Mouse (Mus musculus) adrenal gland, adult 10 weeks (tissue): Measurements from ENCODE around the gene Med22. TPM values are rescaled to one million over a fixed set of nuclear protein-coding genes. Genes with fewer than 3 reads are reported as not detected.

ENCODE experiments used
- polyA plus RNA-seq: library from polyadenylated mRNA; stranded (reverse); fragments of 350-450 nt; fragmentation: Illumina TruSeq; extraction: RNeasy Lipid Tissue Mini Kit (QIAGEN cat#74804); gene quantifications from one replicate; pipeline ENCODE4 v1.2.3, GENCODE M21; 2014; ENCODE audit warnings: low read depth, low replicate concordance

Gene Med22
- polyA plus RNA-seq, result 16.4 TPM

GRCm38 (mm10) chr2:26910124-26910993 lies at the start of gene Med22, which contains the start of gene Rpl7a:
Gene Med22, minus strand, starts transcription at chr2:26910677.
Gene Rpl7a, plus strand, starts transcription at chr2:26910764.

GRCm38 (mm10) chr2:26933304-26934055 lies 23.0 kb upstream of the Med22 start, which contains the start of the genes Surf4 and Stkld1:
Gene Surf4, minus strand, starts transcription at chr2:26933928.
Gene Stkld1, plus strand, starts transcription at chr2:26934047.

GRCm38 (mm10) chr2:26915927-26916728 lies 5.7 kb upstream of the Med22 start, which contains the start of the genes Surf2 and Surf1:
Gene Surf2, plus strand, starts transcription at chr2:26916367.
Gene Surf1, minus strand, starts transcription at chr2:26916530.

GRCm38 (mm10) chr2:26902467-26903220 lies 7.8 kb downstream of the Med22 start, which contains the start of gene Surf6:
Gene Surf6, minus strand, starts transcription at chr2:26902879.

GRCm38 (mm10) chr2:26864879-26865278 lies 45.6 kb downstream of the Med22 start, which contains the start of gene Abo:
Gene Abo, minus strand, starts transcription at chr2:26864979.

Other genes with a start within 250 kb of the Med22 start
- gene Lcn4, start 239.4 kb downstream of the Med22 start, polyA plus RNA-seq, result not detected
- gene Abo, start 45.7 kb downstream of the Med22 start, polyA plus RNA-seq, result not detected
- gene Surf6, start 7.8 kb downstream of the Med22 start, polyA plus RNA-seq, result 7.5 TPM
- gene Rpl7a, start 87 bp upstream of the Med22 start, polyA plus RNA-seq, result 44.3 TPM
- gene Surf2, start 5.7 kb upstream of the Med22 start, polyA plus RNA-seq, result 15.9 TPM
- 57.5 TPM for gene Surf1, start 5.9 kb upstream of the Med22 start, polyA plus RNA-seq
- gene Surf4, start 23.3 kb upstream of the Med22 start, polyA plus RNA-seq, result 114 TPM
- gene Stkld1, start 23.4 kb upstream of the Med22 start, polyA plus RNA-seq, result not detected
- 52.8 TPM for gene Rexo4, start 53.7 kb upstream of the Med22 start, polyA plus RNA-seq
- not detected for gene Adamts13, start 62.7 kb upstream of the Med22 start, polyA plus RNA-seq
- 22.2 TPM for gene Cacfd1, start 99.2 kb upstream of the Med22 start, polyA plus RNA-seq
- not detected for gene Slc2a6, start 117.3 kb upstream of the Med22 start, polyA plus RNA-seq
- not detected for gene Mymk, start 161.5 kb upstream of the Med22 start, polyA plus RNA-seq
- 0.93 TPM for gene Adamtsl2, start 168.7 kb upstream of the Med22 start, polyA plus RNA-seq
- 0.76 TPM for gene Fam163b, start 231.8 kb upstream of the Med22 start, polyA plus RNA-seq